Mouse (Mus musculus): Measurements from ENCODE around the gene Tas2r116.

Tas2r116 gene

GRCm38 (mm10) chr6:132855138-132855537, at the start of gene Tas2r116:
TSS of gene Tas2r116 (plus strand) at chr6:132855438.
- DNase-seq (ENCODE audit: low read depth, low spot score): no peak

GRCm38 (mm10) chr6:132846842-132847241, 8.4 kb upstream of the Tas2r116 start, which contains the start of gene Tas2r123:
TSS of gene Tas2r123 (plus strand) at chr6:132847142.
- no peak for DNase-seq (ENCODE audit: low read depth, low spot score)

- no peak for DNase-seq (ENCODE audit: low read depth, low spot score)
Observed at GRCm38 (mm10) chr6:132867708-132868107, 12.5 kb downstream of the Tas2r116 start, which contains the start of gene Tas2r110. TSS of gene Tas2r110 (plus strand) at chr6:132868008.

- DNase-seq (ENCODE audit: low read depth, low spot score): no peak
Observed at GRCm38 (mm10) chr6:132892711-132893110, 37.5 kb downstream of the Tas2r116 start, which contains the start of gene Tas2r113. TSS of gene Tas2r113 (plus strand) at chr6:132893011.

Data from ES-CJ7 (cell line).